Mouse (Mus musculus) CH12.LX (cell line): Measurements from ENCODE around the gene Ncln. TPM values are rescaled to one million over a fixed set of nuclear protein-coding genes. Genes with fewer than 3 reads are reported as not detected.

Experiments used
- DNase-seq: peaks from one replicate; pipeline ENCODE4 v3.0.0-alpha.2; 2013; ENCODE audit errors: extremely low read depth
- H3K27ac ChIP-seq: 2 replicates; pipeline ENCODE4 v1.5.1; 2012; ENCODE audit warnings: low read depth, mild to moderate bottlenecking, control low read depth, moderate library complexity; ENCODE audit not compliant: insufficient read depth
- H3K27me3 ChIP-seq: replicated peaks from 2 replicates; pipeline ENCODE3; 2012; ENCODE audit warnings: inconsistent platforms
- H3K36me3 ChIP-seq, 2 experiments: replicated peaks in 1 of 2; 2 replicates each; pipeline versions ENCODE3 to v1.6.1; 2012; ENCODE audit warnings: inconsistent platforms in 1 of 2, low read length in 1 of 2, mild to moderate bottlenecking in 1 of 2, mixed read lengths in 1 of 2, moderate library complexity in 1 of 2; ENCODE audit not compliant: control insufficient read depth in 1 of 2, insufficient read depth in 1 of 2
- H3K4me1 ChIP-seq, 2 experiments: 2 replicates each; pipeline ENCODE4 v1.6.1; 2012; ENCODE audit warnings: inconsistent platforms in 1 of 2, moderate library complexity in 1 of 2; ENCODE audit not compliant: insufficient read depth in 2 of 2, control insufficient read depth in 1 of 2
- H3K4me2 ChIP-seq: 2 replicates; pipeline ENCODE4 v1.6.1; 2012; ENCODE audit warnings: low read depth, mild to moderate bottlenecking, control low read depth; ENCODE audit not compliant: poor library complexity, insufficient read depth, severe bottlenecking
- H3K4me3 ChIP-seq, 3 experiments: fragments of 150-350 bp in 1 of 3; sonication (generic) in 1 of 3; replicated peaks in 1 of 3; 2 replicates each; pipeline versions ENCODE3 to v1.5.1; 2011 to 2012; ENCODE audit warnings: low read depth in 2 of 3, low read length in 2 of 3, mild to moderate bottlenecking in 2 of 3, moderate library complexity in 2 of 3, control low read depth in 1 of 3, improper control_type of control experiment in 1 of 3, inconsistent platforms in 1 of 3, mixed read lengths in 1 of 3; ENCODE audit not compliant: poor library complexity in 1 of 3
- H3K79me2 ChIP-seq: replicated peaks from 2 replicates; pipeline ENCODE4 v1.6.1; 2012; ENCODE audit warnings: mild to moderate bottlenecking, moderate library complexity; ENCODE audit not compliant: control insufficient read depth, poor library complexity, insufficient read depth, severe bottlenecking; ENCODE audit errors: extremely low read depth
- H3K9ac ChIP-seq: 2 replicates; pipeline ENCODE4 v1.6.1; 2012; ENCODE audit warnings: low read depth, mild to moderate bottlenecking, control low read depth, moderate library complexity; ENCODE audit not compliant: insufficient read depth
- H3K9me3 ChIP-seq: replicated peaks from 2 replicates; pipeline ENCODE3; 2012; ENCODE audit warnings: low read length, inconsistent platforms, mixed read lengths
- CHD2 ChIP-seq: IDR thresholded peaks from 2 replicates; pipeline ENCODE4 v1.6.1; 2011; ENCODE audit warnings: low read length, improper control_type of control experiment
- CTCF ChIP-seq, 2 experiments: IDR thresholded peaks in 1 of 2; conservative IDR thresholded peaks in 1 of 2; 2 replicates each; pipeline ENCODE4 v1.5.1; 2011 to 2012; ENCODE audit warnings: low read depth in 2 of 2, low read length in 2 of 2, improper control_type of control experiment in 1 of 2, inconsistent platforms in 1 of 2, mild to moderate bottlenecking in 1 of 2, moderate library complexity in 1 of 2
- GABPA ChIP-seq: IDR thresholded peaks from 2 replicates; pipeline ENCODE4 v1.6.1; 2012; ENCODE audit warnings: low read depth, low read length, improper control_type of control experiment, inconsistent platforms; ENCODE audit not compliant: insufficient replicate concordance
- HCFC1 ChIP-seq: IDR thresholded peaks from 2 replicates; pipeline ENCODE4 v1.6.1; 2012; ENCODE audit warnings: low read depth, mild to moderate bottlenecking, inconsistent platforms, low read length, improper control_type of control experiment
- IRF4 ChIP-seq: IDR thresholded peaks from 2 replicates; pipeline ENCODE4 v1.6.1; 2014; ENCODE audit warnings: low read depth, mild to moderate bottlenecking, inconsistent platforms, low read length, improper control_type of control experiment
- JUND ChIP-seq: conservative IDR thresholded peaks from 2 replicates; pipeline ENCODE4 v1.6.1; 2011; ENCODE audit warnings: low read depth, low read length, improper control_type of control experiment
- KAT2A ChIP-seq: IDR thresholded peaks from 2 replicates; pipeline ENCODE4 v1.6.1; 2012; ENCODE audit warnings: low read length, improper control_type of control experiment, inconsistent platforms; ENCODE audit not compliant: insufficient replicate concordance
- MAX ChIP-seq: IDR thresholded peaks from 2 replicates; pipeline ENCODE4 v1.6.1; 2011; ENCODE audit warnings: low read length, improper control_type of control experiment
- MAZ ChIP-seq: IDR thresholded peaks from 2 replicates; pipeline ENCODE4 v1.6.1; 2012; ENCODE audit warnings: low read depth, mild to moderate bottlenecking, inconsistent platforms, low read length, improper control_type of control experiment, moderate library complexity
- MXI1 ChIP-seq: IDR thresholded peaks from 2 replicates; pipeline ENCODE4 v1.6.1; 2011; ENCODE audit warnings: mild to moderate bottlenecking, low read depth, low read length, improper control_type of control experiment
- MYC ChIP-seq: IDR thresholded peaks from 2 replicates; pipeline ENCODE4 v1.6.1; 2011; ENCODE audit warnings: low read depth, mild to moderate bottlenecking, improper control_type of control experiment, low read length
- POLR2AphosphoS2 ChIP-seq: IDR thresholded peaks from 2 replicates; pipeline ENCODE4 v1.6.1; 2011; ENCODE audit warnings: low read depth, low read length, improper control_type of control experiment
- RAD21 ChIP-seq: IDR thresholded peaks from 2 replicates; pipeline ENCODE4 v1.6.1; 2011; ENCODE audit warnings: low read depth, mild to moderate bottlenecking, low read length, improper control_type of control experiment, moderate library complexity
- SMC3 ChIP-seq: IDR thresholded peaks from 2 replicates; pipeline ENCODE4 v1.6.1; 2011; ENCODE audit warnings: low read depth, low read length, improper control_type of control experiment
- ZC3H11A ChIP-seq: IDR thresholded peaks from 2 replicates; pipeline ENCODE4 v1.6.1; 2012; ENCODE audit warnings: low read depth, mild to moderate bottlenecking, inconsistent platforms, low read length, improper control_type of control experiment
- ZNF384 ChIP-seq: IDR thresholded peaks from 2 replicates; pipeline ENCODE4 v1.6.1; 2012; ENCODE audit warnings: low read depth, low read length, improper control_type of control experiment, inconsistent platforms
- dilution Hi-C: fragments of 300-500 bp; cut with MboI; formaldehyde crosslinking; loops from 2 replicates; pipeline ENCODE4 v1.14.3; 2020; ENCODE audit warnings: low sequenced_read_pairs; ENCODE audit not compliant: extremely low pct_unique_long_range_greater_than_20kb, extremely low pct_ligation_motif_present
- in situ Hi-C: fragments of 300-500 bp; cut with MboI; formaldehyde crosslinking; loops from 3 replicates; pipeline ENCODE4 v1.14.3; 2019; ENCODE audit warnings: low sequenced_read_pairs, low pct_ligation_motif_present, low pct_unique_long_range_greater_than_20kb, mixed read lengths
- polyA plus RNA-seq: library from polyadenylated mRNA; unstranded; fragments of >175 nt; gene quantifications from 2 replicates; pipeline ENCODE4 v1.2.1, GENCODE M21; 2012; ENCODE audit warnings: low read depth; ENCODE audit not compliant: insufficient read length
- total RNA-seq, 2 experiments: library from RNA; depleted of rRNA; stranded (reverse); fragments of 300-350 nt in 1 of 2; fragments of >200 nt in 1 of 2; gene quantifications; 2 replicates each; pipeline ENCODE4 v1.2.3; 2012 to 2014

Gene Ncln
- total and polyA plus RNA-seq, 3 experiments: 41.5 to 99.5 (median 89.5) TPM

DNA sequence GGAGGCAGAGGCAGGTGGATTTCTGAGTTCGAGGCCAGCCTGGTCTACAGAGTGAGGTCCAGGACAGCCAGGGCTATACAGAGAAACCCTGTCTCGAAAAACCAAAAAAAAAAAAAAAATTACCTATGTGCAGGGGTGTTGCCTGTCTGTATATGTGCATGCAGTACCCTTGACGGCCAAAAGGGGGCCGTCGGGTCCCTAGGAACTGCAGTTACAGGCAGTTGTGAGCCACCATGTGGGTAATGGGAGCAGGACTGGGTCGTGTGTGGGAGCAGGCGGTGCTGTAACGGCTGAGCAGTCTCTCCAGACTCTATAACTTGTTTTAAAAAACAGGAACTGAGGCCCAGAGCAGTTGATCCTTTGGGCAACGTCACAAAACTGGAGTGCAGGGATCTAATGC is 12.2 kb downstream of the Ncln start:
- Histone ChIP-seq H3K79me2 (no peaks in the 10 kb centered on the region), H3K27ac (no peak overlapping the region), H3K9ac (no peak overlapping the region), H3K4me2 (no peak overlapping the region), H3K4me3 (no peak overlapping the region), H3K36me3 (peaks cover 30 to 38% of the 10 kb centered on the region in 2 experiments), H3K4me1 (peaks cover 3 to 4% of the 10 kb centered on the region in 2 experiments; a peak in 3 of 4 replicates), H3K27me3 (peaks cover 30% of the 10 kb centered on the region), H3K9me3 (no peaks in the 10 kb centered on the region)
- DNase-seq: peak; percentile 53
- dilution Hi-C loops: no loop called here
- TF ChIP-seq RAD21 (peak; percentile 24), IRF4 (no peak), SMC3 (peak; percentile 30; the same call in 1 of the 2 replicates), CTCF (conservative IDR thresholded peaks at IDR 0.05 in 1 of 2, IDR thresholded peaks at IDR 0.05 in 1 of 2; ENCODE audit: low read depth in 2 of 2, low read length in 2 of 2) (peak; percentile 20 to 69; a peak in 2 of 4 replicates), ZNF384 (peak; percentile 57), HCFC1 (no peak)
- in situ Hi-C loops: no loop called here

DNA sequence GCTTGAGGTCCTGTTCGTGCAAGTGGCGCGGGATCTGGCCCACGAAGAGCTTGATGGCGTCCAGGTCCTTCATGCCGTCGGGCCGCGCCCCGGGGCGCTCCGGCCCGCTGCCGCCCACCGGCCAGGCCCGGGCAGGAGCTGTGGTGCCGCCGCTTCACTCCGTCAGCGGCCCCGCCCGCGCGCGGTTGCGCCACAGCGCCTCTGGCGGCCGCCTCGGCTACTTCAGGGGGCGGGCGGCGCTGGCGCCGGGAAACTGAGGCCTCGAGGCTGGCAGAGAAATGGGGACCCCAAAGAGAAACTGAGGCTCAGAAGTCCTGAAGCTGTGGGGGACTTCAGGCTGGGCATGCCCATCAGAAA is 13.7 kb downstream of the Ncln start, which contains the start of gene Celf5:
TSS of gene Celf5 (minus strand) at position 177 of the 357 bp plus-strand sequence.
- H3K4me3 ChIP-seq: peak within 1 kb of the TSS in 1 of 3 experiments; percentile 43
- H3K4me1 ChIP-seq: peaks cover 3 to 4% of the 10 kb centered on the region in 2 experiments; a peak in 3 of 4 replicates
- 0 out of 2 replicates have a peak within 1 kb of the TSS, but pooled peaks have one; percentile 12 for H3K9ac ChIP-seq
- H3K79me2 ChIP-seq: no peaks in the 10 kb centered on the region
- dilution Hi-C loops (no loop called here), in situ Hi-C loops (no loop called here)
- DNase-seq: no peak
- peak within 1 kb of the TSS; percentile 80 for H3K4me2 ChIP-seq
- peaks cover 15 to 23% of the 10 kb centered on the region in 2 experiments for H3K36me3 ChIP-seq
- H3K27me3 ChIP-seq: peaks cover 44% of the 10 kb centered on the region
- TF ChIP-seq MXI1 (no peak), RAD21 (peak; percentile 4), SMC3 (peak; percentile 26), KAT2A (no peak), POLR2AphosphoS2 (no peak), CHD2 (no peak), JUND (no peak), GABPA (no peak), MYC (no peak), CTCF (conservative IDR thresholded peaks at IDR 0.05 in 1 of 2, IDR thresholded peaks at IDR 0.05 in 1 of 2; ENCODE audit: low read depth in 2 of 2, low read length in 2 of 2) (peak in 1 of 2 experiments; percentile 77; a peak in 2 of 4 replicates), ZNF384 (no peak), MAX (no peak), MAZ (peak; percentile 99), ZC3H11A (no peak)
- H3K9me3 ChIP-seq: no peaks in the 10 kb centered on the region
- no peak within 1 kb of the TSS for H3K27ac ChIP-seq
